ENCODE assay signal across 8 mouse cellular contexts in the genomic region with DNA sequence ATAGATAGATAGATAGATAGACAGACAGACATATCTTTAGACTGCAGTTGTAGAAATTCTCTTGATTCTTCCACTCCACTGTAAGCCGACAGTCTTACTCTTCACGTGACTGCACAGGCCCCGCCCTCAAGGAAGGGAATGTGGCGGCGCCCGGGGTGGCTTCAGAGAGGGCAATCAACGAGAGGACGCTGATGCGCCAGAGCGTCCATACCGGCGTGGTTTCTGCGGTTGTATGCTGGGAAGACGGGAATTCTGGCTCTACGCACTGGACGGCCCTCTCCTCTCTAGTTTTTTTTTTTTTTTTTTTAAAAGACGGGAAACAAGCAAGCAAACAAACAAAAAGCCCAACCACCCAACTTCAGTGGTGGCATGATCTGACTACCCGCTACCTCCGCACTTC. TPM values are rescaled to one million over a fixed set of nuclear protein-coding genes. Genes with fewer than 3 reads are reported as not detected.
DNase-seq lines count a peak whose midpoint lies in the region; ATAC-seq and TF ChIP-seq lines count a peak whose summit lies in the region.

No protein-coding gene starts in this region.

- WGBS in hindbrain, embryonic 11.5 days: under 1% methylated on average over 19 of the region's 19 CpGs
- under 1% methylated on average over 19 of the region's 19 CpGs for WGBS in lung, postnatal 0 days

- no peaks in the 10 kb centered on the region for H3K9me3 ChIP-seq in hindbrain, embryonic 11.5 days (ENCODE audit: control insufficient read depth, low read length)
- H3K9me3 ChIP-seq in lung, postnatal 0 days (ENCODE audit: low read length): no peaks in the 10 kb centered on the region

- no peak for TF ChIP-seq EP300 in lung, postnatal 0 days (IDR thresholded peaks at IDR 0.05)

- H3K27me3 ChIP-seq in hindbrain, embryonic 11.5 days (ENCODE audit: control insufficient read depth, insufficient read depth, low read length): no peaks in the 10 kb centered on the region
- H3K27me3 ChIP-seq in lung, postnatal 0 days (replicated peaks; ENCODE audit: insufficient read depth, low read length): no peaks in the 10 kb centered on the region

- ATAC-seq in hindbrain, embryonic 11.5 days (ENCODE audit: low FRiP score): peak; percentile 81
- peak; percentile 82 for ATAC-seq in lung, postnatal 0 days

- H3K4me2 ChIP-seq in hindbrain, embryonic 11.5 days (replicated peaks; ENCODE audit: low read depth, low read length): peak overlapping the region; percentile 77
- H3K4me2 ChIP-seq in lung, postnatal 0 days (replicated peaks; ENCODE audit: low read depth, low read length): peak overlapping the region; percentile 63

- H3K36me3 ChIP-seq in hindbrain, embryonic 11.5 days (ENCODE audit: control insufficient read depth, insufficient read depth, low read length): no peaks in the 10 kb centered on the region
- H3K36me3 ChIP-seq in lung, postnatal 0 days (ENCODE audit: insufficient read depth, low read length): no peaks in the 10 kb centered on the region

- peak overlapping the region; percentile 36 for H3K4me3 ChIP-seq in hindbrain, embryonic 11.5 days (ENCODE audit: low read depth, low read length)
- H3K4me3 ChIP-seq in lung, postnatal 0 days (ENCODE audit: low read depth, low read length): peak overlapping the region; percentile 38

- DNase-seq in MN1 (ENCODE audit: low spot score): peak; percentile 96
- peak; percentile 94 for DNase-seq in cerebellum, adult 9-11 months
- peak; percentile 84 to 93 for DNase-seq in frontal cortex, adult 2 months (ENCODE audit: extremely low spot score in 1 of 2, low spot score in 1 of 2)
- DNase-seq in hindbrain, embryonic 11.5 days (ENCODE audit: low spot score): peak; percentile 88
- peak; percentile 83 to 89 for DNase-seq in layer of hippocampus, postnatal 10 days (ENCODE audit: low spot score in 2 of 2)
- peak; percentile 97 for DNase-seq in lung, postnatal 0 days (ENCODE audit: low spot score)
- peak; percentile 78 for DNase-seq in ovary, postnatal 14 days (ENCODE audit: low spot score)
- peak; percentile 73 to 79 for DNase-seq in thymus, postnatal 10 days (ENCODE audit: low spot score in 2 of 2)

- peak overlapping the region; percentile 76 for H3K27ac ChIP-seq in hindbrain, embryonic 11.5 days (ENCODE audit: low read depth, low read length)
- peak overlapping the region; percentile 91 for H3K27ac ChIP-seq in lung, postnatal 0 days (ENCODE audit: low read length)

- H3K9ac ChIP-seq in hindbrain, embryonic 11.5 days (ENCODE audit: low read depth, low read length): peak overlapping the region; percentile 64
- H3K9ac ChIP-seq in lung, postnatal 0 days (replicated peaks; ENCODE audit: low read depth): peak overlapping the region; percentile 41

- no peak for TF ChIP-seq CTCF in lung, postnatal 0 days (IDR thresholded peaks at IDR 0.05)

- H3K4me1 ChIP-seq in hindbrain, embryonic 11.5 days (replicated peaks; ENCODE audit: control insufficient read depth, insufficient read depth, low read length): peaks cover 6% of the 10 kb centered on the region
- no peaks in the 10 kb centered on the region; the same call in 1 of the 2 replicates for H3K4me1 ChIP-seq in lung, postnatal 0 days (ENCODE audit: insufficient read depth, low read depth, low read length)

RNA-seq across cellular contexts. Expression of gene Slc12a9, which starts 4.9 kb away (rescaled TPM):
- polyA plus RNA-seq in frontal cortex, adult 2 months (2012; rRNA removed): 32.6 and 34.6 TPM in 2 replicates
- polyA plus RNA-seq in hindbrain, embryonic 11.5 days (2014; fragmentation: Nextera tagmentation; extraction: Ambion mirVana): 7.1 and 7.5 TPM in 2 replicates
- total RNA-seq in layer of hippocampus, postnatal 10 days (2021): 10 to 100 TPM; 28.8 to 30.7 TPM
- polyA plus RNA-seq in lung, postnatal 0 days (2015; fragmentation: Nextera tagmentation; extraction: Ambion mirVana): 8.2 TPM in 2 replicates

RNA-seq across cellular contexts. Expression of gene Ephb4, which starts 11.7 kb away (rescaled TPM):
- polyA plus RNA-seq in frontal cortex, adult 2 months (2012; rRNA removed): 5.6 and 6.0 TPM in 2 replicates
- 21.0 and 21.3 TPM in 2 replicates for polyA plus RNA-seq in hindbrain, embryonic 11.5 days (2014; fragmentation: Nextera tagmentation; extraction: Ambion mirVana)
- 1 to 10 TPM; 8.3 to 9.3 TPM for total RNA-seq in layer of hippocampus, postnatal 10 days (2021)
- 30.9 and 33.2 TPM in 2 replicates for polyA plus RNA-seq in lung, postnatal 0 days (2015; fragmentation: Nextera tagmentation; extraction: Ambion mirVana)

RNA-seq across cellular contexts. Expression of gene Trip6, which starts 24.1 kb away (rescaled TPM):
- 8.5 and 9.0 TPM in 2 replicates for polyA plus RNA-seq in frontal cortex, adult 2 months (2012; rRNA removed)
- polyA plus RNA-seq in hindbrain, embryonic 11.5 days (2014; fragmentation: Nextera tagmentation; extraction: Ambion mirVana): 27.4 and 28.6 TPM in 2 replicates
- 1 to 10 TPM; 6.2 to 7.7 TPM for total RNA-seq in layer of hippocampus, postnatal 10 days (2021)
- 45.8 and 50.1 TPM in 2 replicates for polyA plus RNA-seq in lung, postnatal 0 days (2015; fragmentation: Nextera tagmentation; extraction: Ambion mirVana)

RNA-seq across cellular contexts. Expression of gene Srrt, which starts 30.8 kb away (rescaled TPM):
- 268 and 278 TPM in 2 replicates for polyA plus RNA-seq in frontal cortex, adult 2 months (2012; rRNA removed)
- polyA plus RNA-seq in hindbrain, embryonic 11.5 days (2014; fragmentation: Nextera tagmentation; extraction: Ambion mirVana): 138 and 140 TPM in 2 replicates
- 100 to 1,000 TPM; 188 to 191 TPM for total RNA-seq in layer of hippocampus, postnatal 10 days (2021)
- polyA plus RNA-seq in lung, postnatal 0 days (2015; fragmentation: Nextera tagmentation; extraction: Ambion mirVana): 30.9 and 32.7 TPM in 2 replicates

RNA-seq across cellular contexts. Expression of gene Ufsp1, which starts 43.8 kb away (rescaled TPM):
- 12.4 and 13.1 TPM in 2 replicates for polyA plus RNA-seq in frontal cortex, adult 2 months (2012; rRNA removed)
- 8.6 and 9.0 TPM in 2 replicates for polyA plus RNA-seq in hindbrain, embryonic 11.5 days (2014; fragmentation: Nextera tagmentation; extraction: Ambion mirVana)
- 10 to 100 TPM; 20.4 to 21.8 TPM for total RNA-seq in layer of hippocampus, postnatal 10 days (2021)
- 4.7 and 7.2 TPM in 2 replicates for polyA plus RNA-seq in lung, postnatal 0 days (2015; fragmentation: Nextera tagmentation; extraction: Ambion mirVana)

Comparison
In these comparisons a context has a peak if more than half of its experiments do, and no peak if none do; other contexts are left out.
1. Peak in every context shown above with its lines: DNase-seq, ATAC-seq, H3K4me3 ChIP-seq and H3K27ac ChIP-seq.